Mouse (Mus musculus): ENCODE results near the gene Kif6. TPM values are rescaled to one million over a fixed set of nuclear protein-coding genes. Genes with fewer than 3 reads are reported as not detected.

Kif6 gene
- polyA plus RNA-seq, 1 experiment from 2014 or later: not detected

GRCm38 (mm10) chr17:49693206-49693605, 78.3 kb downstream of the Kif6 start:
- no peak overlapping the region for H3K9ac ChIP-seq (replicated peaks)
- DNase-seq: no peak
- no peaks in the 10 kb centered on the region for H3K4me1 ChIP-seq (ENCODE audit: insufficient read depth)
- no peaks in the 10 kb centered on the region for H3K27me3 ChIP-seq (ENCODE audit: insufficient read depth, low read length)
- H3K27ac ChIP-seq (ENCODE audit: low read depth): no peak overlapping the region
- WGBS (ENCODE audit: insufficient replicate concordance): 67% methylated on average over 5 of the region's 5 CpGs
- TF ChIP-seq EP300 (IDR thresholded peaks at IDR 0.05; ENCODE audit: low read depth) (no peak), CTCF (IDR thresholded peaks at IDR 0.05; ENCODE audit: low read depth) (no peak)
- ATAC-seq: no peak
- H3K9me3 ChIP-seq (ENCODE audit: low read length): no peaks in the 10 kb centered on the region
- no peak overlapping the region for H3K4me3 ChIP-seq (ENCODE audit: low read depth, low read length)
- H3K36me3 ChIP-seq (replicated peaks; ENCODE audit: insufficient read depth, low read length): no peaks in the 10 kb centered on the region
- H3K4me2 ChIP-seq (ENCODE audit: low read depth, low read length): no peak overlapping the region

DNA sequence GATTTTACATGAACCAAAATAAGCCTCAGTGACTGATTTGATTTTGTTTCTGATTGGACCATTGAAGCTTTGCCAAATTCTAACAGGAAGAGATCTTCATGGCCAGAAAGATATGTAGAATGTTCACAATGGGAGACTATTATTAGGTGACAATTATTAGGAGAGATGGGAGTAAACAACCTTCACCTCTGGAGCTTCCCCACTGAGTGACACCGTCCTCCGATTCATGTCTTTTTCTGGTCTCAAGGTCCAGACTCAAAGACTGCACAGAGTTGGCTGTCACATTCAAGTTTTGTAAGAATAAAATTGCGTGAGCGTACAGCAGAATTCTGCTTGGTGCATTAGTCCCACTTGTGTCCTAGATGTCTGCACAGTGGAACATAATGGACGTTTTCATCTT, 82.3 kb downstream of the Kif6 start:
- WGBS (ENCODE audit: insufficient replicate concordance): 80% methylated on average over 5 of the region's 5 CpGs
- no peak for ATAC-seq
- Histone ChIP-seq H3K27ac (ENCODE audit: low read depth) (no peak overlapping the region), H3K9me3 (ENCODE audit: low read length) (no peaks in the 10 kb centered on the region), H3K4me3 (ENCODE audit: low read depth, low read length) (no peak overlapping the region), H3K27me3 (ENCODE audit: insufficient read depth, low read length) (no peaks in the 10 kb centered on the region), H3K9ac (replicated peaks) (no peak overlapping the region), H3K4me2 (ENCODE audit: low read depth, low read length) (no peak overlapping the region), H3K4me1 (ENCODE audit: insufficient read depth) (no peaks in the 10 kb centered on the region), H3K36me3 (replicated peaks; ENCODE audit: insufficient read depth, low read length) (no peaks in the 10 kb centered on the region)
- TF ChIP-seq CTCF (IDR thresholded peaks at IDR 0.05; ENCODE audit: low read depth): no peak
- no peak for DNase-seq

GRCm38 (mm10) chr17:49703492-49704249, 88.7 kb downstream of the Kif6 start:
- no peaks in the 10 kb centered on the region for H3K4me1 ChIP-seq (ENCODE audit: insufficient read depth)
- ATAC-seq (no peak), DNase-seq (no peak)
- no peaks in the 10 kb centered on the region for H3K27me3 ChIP-seq (ENCODE audit: insufficient read depth, low read length)
- H3K36me3 ChIP-seq (replicated peaks; ENCODE audit: insufficient read depth, low read length): no peaks in the 10 kb centered on the region
- no peak overlapping the region for H3K4me2 ChIP-seq (ENCODE audit: low read depth, low read length)
- TF ChIP-seq EP300 (IDR thresholded peaks at IDR 0.05; ENCODE audit: low read depth): no peak
- TF ChIP-seq CTCF (IDR thresholded peaks at IDR 0.05; ENCODE audit: low read depth): no peak
- no peak overlapping the region for H3K4me3 ChIP-seq (ENCODE audit: low read depth, low read length)
- H3K9ac ChIP-seq (replicated peaks): no peak overlapping the region
- no peak overlapping the region for H3K27ac ChIP-seq (ENCODE audit: low read depth)
- H3K9me3 ChIP-seq (ENCODE audit: low read length): no peaks in the 10 kb centered on the region
- WGBS (ENCODE audit: insufficient replicate concordance): 68% methylated on average over 12 of the region's 12 CpGs

DNA sequence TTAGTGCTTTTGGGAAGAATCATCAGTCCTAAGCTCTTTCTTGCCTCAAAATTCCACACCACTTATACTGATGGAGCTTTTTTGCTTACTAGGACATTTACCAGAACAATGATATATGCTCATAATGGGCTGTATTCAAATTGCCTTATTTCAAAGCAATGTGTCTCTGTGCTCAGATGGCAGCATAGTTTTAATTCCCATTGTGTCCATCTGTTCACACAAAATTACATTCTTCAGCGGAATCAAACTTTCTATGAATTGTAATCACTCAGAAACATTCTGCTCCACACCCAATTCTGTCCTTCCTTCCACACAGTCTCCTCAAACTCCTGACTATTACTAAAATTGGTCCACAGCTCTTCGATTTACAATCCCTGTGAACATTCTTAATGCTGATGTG, 94.3 kb downstream of the Kif6 start:
- ATAC-seq (no peak), DNase-seq (no peak)
- Histone ChIP-seq H3K4me2 (ENCODE audit: low read depth, low read length) (no peak overlapping the region), H3K9me3 (ENCODE audit: low read length) (no peaks in the 10 kb centered on the region), H3K4me1 (ENCODE audit: insufficient read depth) (no peaks in the 10 kb centered on the region), H3K36me3 (replicated peaks; ENCODE audit: insufficient read depth, low read length) (no peaks in the 10 kb centered on the region), H3K4me3 (ENCODE audit: low read depth, low read length) (no peak overlapping the region), H3K9ac (replicated peaks) (no peak overlapping the region), H3K27ac (ENCODE audit: low read depth) (no peak overlapping the region), H3K27me3 (ENCODE audit: insufficient read depth, low read length) (no peaks in the 10 kb centered on the region)
- TF ChIP-seq CTCF (IDR thresholded peaks at IDR 0.05; ENCODE audit: low read depth) (no peak), EP300 (IDR thresholded peaks at IDR 0.05; ENCODE audit: low read depth) (no peak)
- 62% methylated on average over 2 of the region's 2 CpGs for WGBS (ENCODE audit: insufficient replicate concordance)

DNA sequence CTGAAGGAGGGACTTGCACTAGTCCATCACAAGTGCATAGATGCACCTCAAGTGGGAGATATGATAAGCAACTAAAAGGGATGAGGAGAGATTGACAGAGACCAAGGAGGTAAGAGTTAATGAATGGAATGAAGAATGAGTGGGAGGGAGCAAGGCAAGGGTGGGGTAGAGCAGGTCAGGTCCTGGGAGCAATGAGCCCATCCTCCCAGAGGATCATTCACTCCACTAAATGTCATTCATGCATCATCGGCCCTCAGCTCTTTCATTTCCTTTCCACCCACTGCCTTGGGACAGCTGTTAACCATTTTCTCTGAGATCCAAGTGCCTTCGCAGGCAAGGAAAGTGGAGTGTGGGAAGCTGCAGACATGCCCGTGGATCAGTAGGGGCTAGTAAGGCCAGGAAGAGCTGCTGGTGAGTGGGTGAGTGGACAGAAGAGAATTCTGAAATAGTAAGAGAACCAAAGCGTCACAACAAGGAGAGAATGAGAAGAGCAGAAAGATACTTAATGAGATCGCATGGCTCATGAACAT, 95.2 kb downstream of the Kif6 start:
- no peak for ATAC-seq
- no peaks in the 10 kb centered on the region for H3K9me3 ChIP-seq (ENCODE audit: low read length)
- WGBS (ENCODE audit: insufficient replicate concordance): 77% methylated on average over 5 of the region's 5 CpGs

GRCm38 (mm10) chr17:49726206-49726605, 111.3 kb downstream of the Kif6 start:
- H3K4me1 ChIP-seq (ENCODE audit: insufficient read depth): no peaks in the 10 kb centered on the region
- H3K4me2 ChIP-seq (ENCODE audit: low read depth, low read length): no peak overlapping the region
- no peak overlapping the region for H3K4me3 ChIP-seq (ENCODE audit: low read depth, low read length)
- WGBS (ENCODE audit: insufficient replicate concordance): 82% methylated on average over 2 of the region's 2 CpGs
- ATAC-seq (no peak), DNase-seq (no peak)
- no peaks in the 10 kb centered on the region for H3K9me3 ChIP-seq (ENCODE audit: low read length)
- H3K27ac ChIP-seq (ENCODE audit: low read depth): no peak overlapping the region
- no peaks in the 10 kb centered on the region for H3K27me3 ChIP-seq (ENCODE audit: insufficient read depth, low read length)
- no peaks in the 10 kb centered on the region for H3K36me3 ChIP-seq (replicated peaks; ENCODE audit: insufficient read depth, low read length)
- peak; percentile 22; the same call in 1 of the 2 replicates for TF ChIP-seq CTCF (IDR thresholded peaks at IDR 0.05; ENCODE audit: low read depth)
- TF ChIP-seq EP300 (IDR thresholded peaks at IDR 0.05; ENCODE audit: low read depth): no peak
- H3K9ac ChIP-seq (replicated peaks): no peak overlapping the region

More for the DNA sequence above, 95.2 kb downstream of the Kif6 start:
- Histone ChIP-seq H3K27me3 (ENCODE audit: insufficient read depth, low read length) (no peaks in the 10 kb centered on the region), H3K4me1 (ENCODE audit: insufficient read depth) (no peaks in the 10 kb centered on the region), H3K36me3 (replicated peaks; ENCODE audit: insufficient read depth, low read length) (no peaks in the 10 kb centered on the region), H3K4me3 (ENCODE audit: low read depth, low read length) (no peak overlapping the region), H3K9ac (replicated peaks) (no peak overlapping the region), H3K27ac (ENCODE audit: low read depth) (no peak overlapping the region), H3K4me2 (ENCODE audit: low read depth, low read length) (no peak overlapping the region)
- TF ChIP-seq CTCF (IDR thresholded peaks at IDR 0.05; ENCODE audit: low read depth): no peak
- no peak for TF ChIP-seq EP300 (IDR thresholded peaks at IDR 0.05; ENCODE audit: low read depth)
- no peak for DNase-seq
